Mouse (Mus musculus): ENCODE measurements around the gene Tbcc.

DNA sequence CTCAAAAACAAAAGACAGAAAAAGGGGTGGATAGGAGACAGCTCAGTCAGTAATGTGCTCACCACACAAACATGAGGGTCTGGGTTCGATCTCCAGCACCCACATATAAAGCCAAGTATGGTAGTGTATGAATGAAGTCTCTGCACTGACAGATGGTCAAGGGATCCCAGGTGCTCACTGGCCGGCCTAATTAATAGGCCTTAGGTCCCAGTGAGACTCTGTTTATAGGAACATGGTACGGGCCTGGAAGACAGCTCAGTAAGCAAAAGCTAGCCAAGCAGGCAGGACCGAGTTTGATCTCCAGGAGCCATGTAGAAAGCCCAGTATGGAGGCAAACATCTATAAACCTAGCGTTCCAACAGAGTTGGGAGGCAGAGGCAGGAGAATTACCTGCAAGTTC lies 13.4 kb upstream of the Tbcc start:
- TF ChIP-seq CTCF (IDR thresholded peaks at IDR 0.05; ENCODE audit: low read depth, low read length) (no peak), GATA2 (IDR thresholded peaks at IDR 0.05; ENCODE audit: borderline replicate concordance, low read depth, low read length) (no peak), TAL1 (conservative IDR thresholded peaks at IDR 0.05; ENCODE audit: low read depth, low read length) (no peak), GATA1 (IDR thresholded peaks at IDR 0.05; ENCODE audit: borderline replicate concordance, low read length) (no peak)
